Mouse (Mus musculus) limb, embryonic 10.5 days (tissue): ENCODE measurements around the gene Igdcc4. TPM values are rescaled to one million over a fixed set of nuclear protein-coding genes. Genes with fewer than 3 reads are reported as not detected.

Experiments
- DNase-seq: peaks from one replicate; pipeline ENCODE4 v3.0.0-alpha.2; 2017; ENCODE audit warnings: low spot score
- H3K27ac ChIP-seq: fragments of 300-500 bp; sonication (generic); 2 replicates; pipeline ENCODE4 v1.5.1; 2016; ENCODE audit warnings: mild to moderate bottlenecking
- H3K27me3 ChIP-seq: fragments of 300-500 bp; sonication (generic); 2 replicates; pipeline ENCODE4 v1.6.1; 2016; ENCODE audit warnings: low read depth, mild to moderate bottlenecking; ENCODE audit not compliant: poor library complexity, severe bottlenecking
- H3K36me3 ChIP-seq: fragments of 300-500 bp; sonication (generic); 2 replicates; pipeline ENCODE4 v1.6.1; 2016; ENCODE audit warnings: mild to moderate bottlenecking, moderate library complexity
- H3K4me1 ChIP-seq: fragments of 300-500 bp; sonication (generic); 2 replicates; pipeline ENCODE4 v1.6.1; 2016
- H3K4me3 ChIP-seq: fragments of 300-500 bp; sonication (generic); 2 replicates; pipeline ENCODE4 v1.5.1; 2016; ENCODE audit warnings: mild to moderate bottlenecking, moderate library complexity
- H3K9me3 ChIP-seq: fragments of 300-500 bp; sonication (generic); replicated peaks from 2 replicates; pipeline ENCODE4 v1.6.1; 2016; ENCODE audit warnings: mild to moderate bottlenecking
- WGBS: fragments of 180-500 bp; shearing (Covaris S2); methylation state at CpG from one replicate; pipeline ENCODE4 v1.1.7; 2016; 5-methylcytosine and 5-hydroxymethylcytosine counted together
- polyA plus RNA-seq: library from polyadenylated mRNA; unstranded; fragments of >200 nt; fragmentation: Nextera tagmentation; extraction: Ambion mirVana; gene quantifications from 2 replicates; pipeline ENCODE4 v1.2.1, GENCODE M21; 2016

The Igdcc4 gene
- polyA plus RNA-seq, 1 experiment from 2014 or later = 11.2 TPM

GRCm38 (mm10) chr9:65122545-65122944 is 21.3 kb downstream of the Igdcc4 start:
- Histone ChIP-seq H3K27ac (peak overlapping the region; percentile 50; the same call in 1 of the 2 replicates), H3K27me3 (peaks cover 37% of the 10 kb centered on the region), H3K36me3 (peaks cover 21% of the 10 kb centered on the region), H3K4me3 (peak overlapping the region; percentile 35), H3K9me3 (no peaks in the 10 kb centered on the region), H3K4me1 (peaks cover 20% of the 10 kb centered on the region)
- DNase-seq = no peak
- WGBS = 10% methylated on average over 18 of the region's 18 CpGs

GRCm38 (mm10) chr9:65123552-65124168 is 22.4 kb downstream of the Igdcc4 start:
- WGBS = 1% methylated on average over 48 of the region's 48 CpGs
- H3K4me1 ChIP-seq = peaks cover 29% of the 10 kb centered on the region
- H3K4me3 ChIP-seq = peak overlapping the region; percentile 58
- H3K9me3 ChIP-seq = no peaks in the 10 kb centered on the region
- H3K36me3 ChIP-seq = peaks cover 14% of the 10 kb centered on the region
- H3K27me3 ChIP-seq = peaks cover 37% of the 10 kb centered on the region
- peak; percentile 90 for DNase-seq
- H3K27ac ChIP-seq = peak overlapping the region; percentile 86

DNA sequence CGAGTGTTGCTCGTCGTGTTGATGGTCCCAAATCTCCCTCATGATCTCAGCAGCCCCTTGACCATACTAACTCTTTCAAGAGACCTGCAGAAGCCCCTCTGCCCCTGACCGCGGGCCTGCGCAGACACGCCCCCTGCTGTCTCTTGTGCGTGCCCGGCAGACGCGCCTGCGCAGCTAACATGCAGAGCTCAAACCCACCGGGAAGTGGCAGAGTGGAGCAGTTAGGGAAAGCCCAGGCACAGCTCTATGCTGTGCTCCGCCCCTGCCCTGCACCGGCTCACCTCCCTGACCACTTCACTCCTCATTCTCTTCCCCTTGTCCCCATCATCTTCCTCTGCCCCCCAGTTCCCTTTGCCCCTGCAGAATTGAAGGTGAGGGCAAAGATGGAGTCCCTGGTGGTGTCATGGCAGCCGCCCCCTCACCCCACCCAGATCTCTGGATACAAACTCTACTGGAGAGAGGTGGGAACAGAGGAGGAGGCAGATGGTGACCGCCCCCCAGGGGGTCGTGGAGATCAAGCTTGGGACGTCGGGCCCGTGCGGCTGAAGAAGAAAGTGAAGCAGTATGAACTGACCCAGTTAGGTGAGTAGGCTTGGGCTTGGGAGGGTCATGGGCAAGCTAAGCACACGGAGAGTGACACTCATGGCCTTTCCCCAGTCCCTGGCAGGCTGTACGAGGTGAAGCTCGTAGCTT is 27.0 kb downstream of the Igdcc4 start:
- Histone ChIP-seq H3K4me3 (peak overlapping the region; percentile 41), H3K9me3 (no peaks in the 10 kb centered on the region), H3K27me3 (peaks cover 14% of the 10 kb centered on the region), H3K27ac (peak overlapping the region; percentile 67), H3K36me3 (peaks cover 15% of the 10 kb centered on the region), H3K4me1 (peaks cover 31% of the 10 kb centered on the region)
- DNase-seq = peak; percentile 82
- 8% methylated on average over 25 of the region's 25 CpGs for WGBS

- no peak overlapping the region for H3K27ac ChIP-seq
- WGBS = 88% methylated on average over 5 of the region's 5 CpGs
- H3K4me1 ChIP-seq = peaks cover 56% of the 10 kb centered on the region
- H3K4me3 ChIP-seq = no peak overlapping the region
- peaks cover 17% of the 10 kb centered on the region for H3K36me3 ChIP-seq
- no peaks in the 10 kb centered on the region for H3K9me3 ChIP-seq
- peaks cover 4% of the 10 kb centered on the region; the same call in 1 of the 2 replicates for H3K27me3 ChIP-seq
- DNase-seq = no peak
Observed at GRCm38 (mm10) chr9:65131717-65132116, 30.4 kb downstream of the Igdcc4 start.

DNA sequence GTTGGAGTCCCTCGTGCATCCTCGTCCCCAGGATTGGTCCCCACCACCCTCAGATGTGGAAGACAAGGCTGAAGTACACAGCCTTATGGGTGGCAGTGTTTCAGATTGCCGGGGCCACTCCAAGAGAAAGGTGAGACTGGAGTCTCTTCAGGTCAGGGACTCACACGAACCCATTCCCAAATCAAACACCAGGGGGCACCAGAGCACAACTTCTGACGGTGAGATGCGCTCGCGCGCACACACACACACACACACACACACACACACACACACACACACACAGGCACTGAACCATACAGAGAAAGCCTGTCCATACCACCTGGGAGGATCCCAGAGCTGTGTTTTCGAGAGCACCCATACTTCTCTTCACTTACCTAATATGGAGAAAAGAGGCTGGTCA is 32.5 kb downstream of the Igdcc4 start:
- Histone ChIP-seq H3K36me3 (peaks cover 11% of the 10 kb centered on the region), H3K9me3 (no peaks in the 10 kb centered on the region), H3K27me3 (peaks cover 4% of the 10 kb centered on the region; the same call in 1 of the 2 replicates), H3K27ac (peak overlapping the region; percentile 82), H3K4me1 (peaks cover 64% of the 10 kb centered on the region), H3K4me3 (no peak overlapping the region)
- WGBS = 5% methylated on average over 10 of the region's 10 CpGs
- DNase-seq = peak; percentile 92

GRCm38 (mm10) chr9:65135126-65135525 is 33.8 kb downstream of the Igdcc4 start:
- 82% methylated on average over 4 of the region's 4 CpGs for whole genome bisulfite sequencing

GRCm38 (mm10) chr9:65140491-65140890 is 39.2 kb downstream of the Igdcc4 start:
- 2% methylated on average over 8 of the region's 8 CpGs for WGBS
- Histone ChIP-seq H3K9me3 (no peaks in the 10 kb centered on the region), H3K4me3 (peak overlapping the region; percentile 79), H3K4me1 (peaks cover 81% of the 10 kb centered on the region), H3K36me3 (peaks cover 30% of the 10 kb centered on the region), H3K27me3 (no peaks in the 10 kb centered on the region), H3K27ac (peak overlapping the region; percentile 98)
- no peak for DNase-seq

More at GRCm38 (mm10) chr9:65135126-65135525, 33.8 kb downstream of the Igdcc4 start:
- peaks cover 4% of the 10 kb centered on the region; the same call in 1 of the 2 replicates for H3K27me3 ChIP-seq
- H3K9me3 ChIP-seq = no peaks in the 10 kb centered on the region
- peak overlapping the region; percentile 82 for H3K27ac ChIP-seq
- peaks cover 76% of the 10 kb centered on the region for H3K4me1 ChIP-seq
- H3K36me3 ChIP-seq = peaks cover 11% of the 10 kb centered on the region
- H3K4me3 ChIP-seq = no peak overlapping the region
- no peak for DNase-seq

DNA sequence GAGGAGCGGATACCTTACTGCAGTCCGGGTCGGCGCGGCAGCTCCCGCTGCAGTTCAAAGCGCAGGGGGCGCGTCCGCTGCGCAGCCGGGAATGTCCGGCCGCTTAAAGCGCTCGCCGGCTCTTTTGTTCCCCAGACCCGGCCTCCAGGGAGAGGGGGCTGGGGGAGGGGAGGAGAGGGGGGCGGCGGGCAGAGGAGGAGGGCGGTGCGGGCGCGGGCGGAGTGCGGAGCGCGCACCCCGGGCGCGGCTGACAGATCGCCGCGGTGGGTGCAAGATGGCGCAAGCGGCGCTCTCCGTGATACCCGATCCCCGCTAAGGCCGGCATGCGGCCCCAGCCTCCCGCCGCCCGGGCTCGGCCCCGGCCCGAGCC is 39.6 kb downstream of the Igdcc4 start, which contains the start of gene Igdcc3:
Gene Igdcc3 (plus strand): TSS at position 254 of the 370 bp plus-strand sequence.
- WGBS = under 1% methylated on average over 45 of the region's 48 CpGs
- DNase-seq = peak; percentile 88

DNA sequence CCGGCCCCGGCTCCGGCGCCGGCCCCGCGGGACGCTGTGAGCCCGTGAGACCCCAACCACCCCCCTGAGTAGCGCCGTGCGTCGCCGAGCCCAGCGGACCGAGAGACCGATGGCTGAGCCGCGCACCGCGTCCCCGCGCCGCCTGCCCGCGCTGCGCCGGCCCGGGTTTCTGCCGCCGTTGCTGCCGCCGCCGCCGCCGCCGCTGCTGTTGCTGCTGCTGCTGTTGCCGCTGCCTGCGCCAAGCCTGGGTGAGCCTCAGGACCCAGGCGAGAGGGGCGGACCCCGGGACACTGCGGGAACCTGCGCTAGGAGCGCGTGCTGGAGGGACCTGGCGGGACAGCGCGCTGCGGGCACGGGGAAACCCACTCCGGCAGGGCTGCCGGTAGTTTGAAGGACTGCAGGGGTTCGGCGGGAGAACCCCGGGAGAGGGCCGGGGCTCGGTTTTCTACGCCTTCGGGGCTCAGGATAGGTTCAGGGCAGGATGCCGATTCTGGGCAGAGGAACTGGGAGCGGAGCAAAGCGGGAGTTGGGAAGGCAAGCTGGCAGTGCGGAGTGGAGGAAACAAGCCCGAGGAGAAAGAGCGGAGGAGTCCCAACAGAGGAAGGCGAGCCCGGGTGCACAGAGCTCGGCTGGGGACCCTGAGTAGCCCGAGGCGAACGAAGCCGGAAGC is 40.2 kb downstream of the Igdcc4 start:
- Histone ChIP-seq H3K9me3 (no peaks in the 10 kb centered on the region), H3K27me3 (no peaks in the 10 kb centered on the region), H3K36me3 (peaks cover 40% of the 10 kb centered on the region), H3K4me3 (peak overlapping the region; percentile 79), H3K27ac (peak overlapping the region; percentile 98), H3K4me1 (peaks cover 81% of the 10 kb centered on the region)
- peak; percentile 75 for DNase-seq
- WGBS = under 1% methylated on average over 73 of the region's 73 CpGs

More for the DNA sequence above, 39.6 kb downstream of the Igdcc4 start, which contains the start of gene Igdcc3:
- Histone ChIP-seq H3K36me3 (peaks cover 35% of the 10 kb centered on the region), H3K27ac (peak within 1 kb of the TSS; percentile 98), H3K27me3 (no peaks in the 10 kb centered on the region), H3K4me1 (peaks cover 81% of the 10 kb centered on the region), H3K9me3 (no peaks in the 10 kb centered on the region), H3K4me3 (peak within 1 kb of the TSS; percentile 79)

DNA sequence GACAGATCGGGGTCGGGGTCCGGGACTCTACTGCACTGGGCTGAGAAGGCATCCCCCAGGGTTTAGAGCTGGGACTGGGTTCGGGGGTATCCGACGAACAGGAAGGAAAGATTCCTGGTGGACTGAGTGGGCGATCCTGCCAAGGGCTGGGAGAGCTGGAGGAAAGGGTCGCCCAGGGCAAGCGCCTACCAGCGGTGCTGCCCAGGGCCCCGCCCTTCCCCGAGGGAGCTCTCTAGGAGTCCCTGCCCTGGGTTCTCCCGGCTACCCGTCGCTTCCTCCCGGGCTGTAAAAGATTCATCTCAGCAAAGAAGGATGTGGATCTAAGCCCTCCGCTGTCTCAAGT is 40.7 kb downstream of the Igdcc4 start:
- Histone ChIP-seq H3K4me1 (peaks cover 78% of the 10 kb centered on the region), H3K9me3 (no peaks in the 10 kb centered on the region), H3K36me3 (peaks cover 45% of the 10 kb centered on the region), H3K4me3 (peak overlapping the region; percentile 79), H3K27ac (peak overlapping the region; percentile 98), H3K27me3 (no peaks in the 10 kb centered on the region)
- WGBS = 1% methylated on average over 17 of the region's 17 CpGs
- DNase-seq = peak; percentile 75

DNA sequence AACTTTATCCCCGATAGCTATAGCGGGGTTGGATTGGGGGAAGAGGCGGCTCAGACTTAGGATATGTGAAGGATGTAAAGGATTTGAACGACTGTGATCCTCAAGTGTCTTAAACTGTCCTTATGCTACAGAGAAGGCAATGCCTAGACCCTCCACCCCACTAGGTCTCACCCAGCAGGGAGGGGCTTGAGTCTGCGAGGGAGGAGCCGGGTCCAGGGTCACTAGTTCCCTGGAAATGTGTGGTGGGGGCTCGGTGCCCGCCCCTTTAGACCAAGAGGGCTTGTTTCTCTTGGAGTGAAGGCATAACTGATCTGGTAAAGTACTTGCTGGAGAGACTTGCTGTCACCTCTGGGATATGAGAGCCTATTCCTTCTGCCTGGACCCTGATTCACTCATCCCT is 41.1 kb downstream of the Igdcc4 start:
- Histone ChIP-seq H3K27me3 (no peaks in the 10 kb centered on the region), H3K4me1 (peaks cover 75% of the 10 kb centered on the region), H3K27ac (peak overlapping the region; percentile 98), H3K4me3 (peak overlapping the region; percentile 79), H3K36me3 (peaks cover 49% of the 10 kb centered on the region), H3K9me3 (no peaks in the 10 kb centered on the region)
- WGBS = 1% methylated on average over 8 of the region's 8 CpGs
- peak; percentile 62 for DNase-seq

DNA sequence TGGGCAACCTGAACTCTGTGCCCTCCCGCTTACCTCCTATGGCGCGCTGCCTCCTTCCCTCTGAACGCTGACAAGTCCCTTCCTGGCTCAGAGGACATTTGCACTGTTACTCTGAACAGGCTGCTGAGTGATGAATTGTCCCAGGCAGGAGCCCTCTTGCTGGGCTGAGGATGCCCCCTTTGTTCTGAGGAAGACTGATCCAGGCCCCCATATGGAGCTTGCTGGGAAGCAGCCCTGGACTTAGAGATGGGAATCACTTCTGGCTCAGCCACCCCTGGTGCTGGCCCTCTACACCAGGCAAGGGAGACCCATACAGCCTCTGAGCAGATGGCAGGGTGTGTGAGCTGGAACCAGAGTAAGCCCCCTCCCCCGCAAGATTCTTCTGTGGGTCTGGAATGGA is 44.7 kb downstream of the Igdcc4 start:
- no peaks in the 10 kb centered on the region for H3K27me3 ChIP-seq
- H3K36me3 ChIP-seq = peaks cover 85% of the 10 kb centered on the region
- no peak for DNase-seq
- H3K9me3 ChIP-seq = no peaks in the 10 kb centered on the region
- WGBS = 54% methylated on average over 5 of the region's 5 CpGs
- H3K27ac ChIP-seq = 0 out of 2 replicates have a peak overlapping the region, but pooled peaks have one; percentile 10
- H3K4me3 ChIP-seq = peak overlapping the region; percentile 14; the same call in 1 of the 2 replicates
- H3K4me1 ChIP-seq = peaks cover 60% of the 10 kb centered on the region

GRCm38 (mm10) chr9:65148507-65148906 is 47.2 kb downstream of the Igdcc4 start:
- H3K27ac ChIP-seq = no peak overlapping the region
- H3K4me3 ChIP-seq = no peak overlapping the region
- no peaks in the 10 kb centered on the region for H3K27me3 ChIP-seq
- no peaks in the 10 kb centered on the region for H3K9me3 ChIP-seq
- H3K36me3 ChIP-seq = peaks cover 100% of the 10 kb centered on the region
- WGBS = 92% methylated on average over 7 of the region's 7 CpGs
- peaks cover 65% of the 10 kb centered on the region for H3K4me1 ChIP-seq
- DNase-seq = no peak
